Mouse (Mus musculus): ENCODE results near the gene Hspb8.

Hspb8 gene

GRCm38 (mm10) chr5:116422699-116423201, at the start of gene Hspb8:
Hspb8 (minus strand) TSS chr5:116422864.
- DNase-seq (ENCODE audit: low spot score): no peak

DNA sequence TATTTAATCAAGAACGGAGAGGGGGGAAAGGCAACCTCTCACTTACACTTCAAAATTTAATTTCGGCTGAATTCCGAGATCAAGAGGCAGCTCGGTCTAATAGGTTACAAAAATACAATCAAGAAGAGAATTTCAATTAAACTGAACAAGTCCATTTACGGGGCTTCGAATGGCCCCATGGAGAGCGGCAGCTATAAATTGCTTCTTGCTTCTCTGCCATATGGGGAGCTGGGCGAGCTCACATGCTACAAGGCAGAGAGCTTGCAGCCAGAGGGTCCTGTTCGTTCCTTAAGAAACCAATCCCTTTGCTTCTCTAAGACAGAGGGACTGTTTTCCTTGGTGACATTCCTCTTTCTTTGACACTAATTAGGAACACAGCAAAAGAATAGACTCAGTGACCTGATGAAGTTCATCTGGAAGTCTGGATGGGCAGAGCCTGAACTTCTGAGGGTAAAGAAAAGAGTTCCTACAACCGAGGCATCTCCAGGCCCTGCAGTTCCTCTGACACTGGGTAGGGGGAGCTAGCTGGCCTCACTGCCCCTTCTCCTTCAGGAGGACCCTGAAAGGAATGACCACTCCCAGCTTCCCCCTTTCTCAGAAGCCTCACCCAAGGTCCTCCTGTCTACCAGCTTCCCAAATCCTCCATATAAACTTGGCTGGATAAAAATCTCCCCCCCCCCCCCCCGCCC, 38.8 kb upstream of the Hspb8 start:
- DNase-seq (ENCODE audit: low spot score): no peak

DNA sequence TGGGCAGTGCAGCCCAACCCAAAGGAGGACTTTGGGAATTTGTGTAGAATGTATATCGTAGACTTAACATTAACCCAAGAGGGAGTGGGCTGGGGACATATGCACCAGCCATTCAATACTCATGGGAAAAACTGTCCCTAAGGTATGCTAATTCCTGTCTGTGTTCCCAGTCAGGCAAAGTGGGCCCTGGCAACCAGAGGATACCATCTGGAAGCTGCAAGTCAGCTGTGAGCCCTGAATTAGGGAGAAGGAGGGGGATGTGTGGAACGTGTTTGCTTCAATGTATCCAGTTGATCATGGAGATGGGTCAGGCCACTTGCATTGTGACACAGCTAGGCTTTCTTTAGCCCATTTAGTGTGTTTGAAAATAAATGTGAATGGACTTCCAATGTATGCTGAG, 37.3 kb upstream of the Hspb8 start:
- DNase-seq (ENCODE audit: low spot score): no peak

- DNase-seq (ENCODE audit: low spot score): no peak
Measured at GRCm38 (mm10) chr5:116457791-116458190, 35.1 kb upstream of the Hspb8 start.

GRCm38 (mm10) chr5:116456796-116457515, 34.3 kb upstream of the Hspb8 start:
- DNase-seq (ENCODE audit: low spot score): no peak

DNA sequence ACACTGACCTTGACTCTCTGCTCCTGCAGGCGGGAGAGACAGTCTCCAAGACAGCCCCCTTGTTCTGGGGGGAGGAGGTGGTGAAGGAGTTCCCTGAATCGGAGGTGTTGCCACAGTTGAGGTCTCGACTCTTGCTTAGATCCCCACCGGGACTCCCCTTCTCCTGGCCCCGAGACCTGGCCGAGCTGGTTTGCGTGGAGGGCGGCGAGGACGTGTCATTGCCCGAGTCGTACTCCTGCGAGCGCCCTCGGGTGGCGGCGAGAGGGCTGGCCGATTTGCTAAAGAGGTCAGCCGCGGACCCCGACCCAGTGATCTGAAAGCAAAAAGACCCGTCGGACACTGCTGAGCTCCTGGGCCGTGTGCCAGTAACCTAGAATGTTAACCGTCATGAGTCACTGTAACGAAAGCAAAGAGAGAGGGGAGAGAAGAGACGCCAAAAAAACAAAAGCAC, 30.8 kb upstream of the Hspb8 start:
- no peak for DNase-seq (ENCODE audit: low spot score)

GRCm38 (mm10) chr5:116450901-116451300, 28.2 kb upstream of the Hspb8 start:
- DNase-seq (ENCODE audit: low spot score): no peak

DNA sequence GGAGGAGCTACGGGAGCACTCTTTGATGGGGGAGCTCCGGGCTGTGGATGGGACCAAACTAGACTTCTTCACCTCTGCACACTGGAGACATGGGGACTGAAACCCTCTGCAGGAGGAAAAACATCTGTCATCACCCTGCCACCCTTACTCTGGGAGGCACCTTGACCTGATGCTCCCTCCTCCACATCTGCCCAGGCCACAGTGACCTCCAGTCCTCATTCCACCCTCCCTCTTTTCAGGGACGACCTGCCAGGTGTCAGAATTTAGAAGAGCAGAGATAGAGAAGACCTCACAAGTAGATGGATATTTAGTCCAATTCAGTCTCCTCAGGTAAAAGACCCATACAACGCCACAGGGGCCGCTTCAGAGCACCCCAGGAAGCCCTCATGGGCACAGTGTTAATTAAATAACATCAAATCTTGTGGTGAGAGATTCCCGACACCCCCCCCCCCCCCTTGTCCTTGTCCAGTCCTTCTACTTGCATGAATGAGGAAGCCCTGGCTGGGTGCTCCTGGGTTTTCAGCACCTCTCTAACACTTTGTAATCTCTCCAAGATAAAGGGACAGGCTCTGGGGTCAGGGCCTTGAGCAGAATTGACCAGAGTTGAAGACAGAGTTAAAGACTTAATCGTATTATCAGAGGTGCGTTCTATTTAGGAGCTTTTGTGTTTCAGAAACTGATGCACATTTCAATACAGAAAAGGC, 27.0 kb upstream of the Hspb8 start:
- DNase-seq (ENCODE audit: low spot score): no peak

- DNase-seq (ENCODE audit: low spot score): no peak
Measured at GRCm38 (mm10) chr5:116448409-116449191, 25.9 kb upstream of the Hspb8 start.

DNA sequence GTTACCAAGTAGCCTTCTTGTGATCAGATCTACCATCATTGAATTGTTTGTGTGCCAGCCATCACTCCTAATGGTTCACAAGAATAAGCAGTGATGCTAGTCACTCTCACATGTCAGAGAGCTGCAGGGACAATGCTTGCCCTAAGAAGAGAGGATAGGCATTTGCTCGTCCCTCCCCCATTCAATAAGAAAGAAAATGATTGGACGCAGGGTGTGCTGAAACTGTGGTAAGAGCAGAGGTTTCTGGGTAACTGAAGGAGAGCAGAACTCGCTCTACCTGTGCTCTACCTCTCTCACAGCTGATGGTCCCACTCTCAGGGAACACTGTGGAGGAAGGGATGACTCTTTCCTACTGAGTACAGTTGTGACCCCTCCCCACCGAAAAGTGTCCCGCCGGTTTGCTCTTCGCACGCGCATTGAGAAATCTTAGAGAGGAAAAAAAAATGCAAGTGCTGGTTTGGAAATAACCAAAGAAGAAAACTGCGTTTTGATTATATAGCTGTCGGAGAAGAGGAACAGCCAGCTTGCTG, 25.2 kb upstream of the Hspb8 start:
- DNase-seq (ENCODE audit: low spot score): no peak

DNA sequence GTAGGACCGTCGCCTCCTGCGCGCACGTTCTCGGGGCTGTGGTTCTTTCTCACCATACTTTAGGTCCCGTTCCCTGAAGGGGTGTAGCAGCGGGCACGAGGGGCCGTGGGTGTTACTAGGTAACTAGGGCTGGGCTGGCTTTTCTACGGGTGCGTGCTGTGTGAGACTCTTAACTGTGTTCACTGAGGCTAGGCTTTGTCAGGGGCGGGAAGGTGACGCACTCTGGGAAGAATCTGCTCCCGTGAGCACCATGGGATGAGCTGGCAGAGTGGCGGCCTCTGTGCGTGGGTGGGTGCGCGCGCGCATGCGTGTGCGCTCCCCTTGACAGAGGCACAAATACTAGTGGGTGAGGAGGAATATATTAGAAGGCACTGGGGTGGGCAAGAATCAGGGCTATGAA, 23.9 kb upstream of the Hspb8 start:
- DNase-seq (ENCODE audit: low spot score): no peak

DNA sequence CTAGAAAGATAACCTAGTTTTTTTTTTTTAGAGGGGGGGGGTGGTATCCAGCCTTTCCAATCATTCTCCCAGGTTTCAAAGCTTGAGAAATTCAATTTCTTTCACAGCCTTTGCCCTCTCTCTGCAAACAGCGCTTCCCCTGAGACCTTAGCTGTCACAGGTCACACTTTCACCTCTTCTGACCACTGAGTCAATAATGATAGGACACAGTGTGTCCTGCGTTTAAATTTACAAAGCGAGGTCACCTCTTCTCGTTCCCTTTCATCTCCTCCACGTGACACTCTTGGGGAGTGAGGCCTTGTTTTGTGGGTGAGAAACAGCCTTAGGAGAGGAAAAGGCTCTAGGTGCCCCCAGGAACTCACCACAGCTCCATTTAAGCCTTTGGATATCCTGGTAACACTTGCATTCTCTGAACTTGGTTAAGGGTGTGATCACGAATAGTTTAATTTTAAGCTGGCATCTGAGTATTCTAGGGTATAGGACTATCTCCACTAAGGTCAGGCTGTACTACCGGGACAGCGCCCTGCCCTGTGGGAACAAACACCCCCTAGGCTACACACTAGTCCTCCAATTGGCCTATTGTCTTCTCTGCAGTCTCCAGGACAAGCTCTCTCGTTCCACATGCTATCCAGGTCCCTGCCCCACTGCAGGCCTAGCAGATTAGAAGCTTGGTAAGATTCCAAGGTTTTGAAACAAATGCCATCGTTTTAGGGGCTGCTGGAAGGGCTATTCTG, 23.1 kb upstream of the Hspb8 start:
- no peak for DNase-seq (ENCODE audit: low spot score)

DNA sequence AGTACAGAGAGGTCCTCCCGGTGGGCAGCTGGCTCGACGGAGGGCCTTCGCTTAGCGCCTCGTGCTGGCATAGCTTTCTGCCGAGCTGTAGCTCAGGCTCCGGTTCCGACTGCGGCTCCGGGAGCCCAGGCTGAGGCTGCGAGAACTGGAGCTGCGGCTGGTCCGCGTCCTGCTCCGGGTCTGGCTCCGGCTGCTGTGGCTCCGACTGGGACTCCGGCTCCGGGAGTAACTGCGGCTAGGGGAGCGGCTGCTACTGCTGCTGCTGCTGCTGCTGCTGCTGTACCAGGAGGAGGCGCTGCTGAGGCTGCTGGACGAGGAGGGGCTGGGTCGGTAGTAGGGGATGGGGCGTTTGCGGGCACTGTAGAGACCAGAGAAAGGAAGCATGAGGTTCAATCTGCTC, 21.9 kb upstream of the Hspb8 start:
- DNase-seq (ENCODE audit: low spot score): no peak

DNA sequence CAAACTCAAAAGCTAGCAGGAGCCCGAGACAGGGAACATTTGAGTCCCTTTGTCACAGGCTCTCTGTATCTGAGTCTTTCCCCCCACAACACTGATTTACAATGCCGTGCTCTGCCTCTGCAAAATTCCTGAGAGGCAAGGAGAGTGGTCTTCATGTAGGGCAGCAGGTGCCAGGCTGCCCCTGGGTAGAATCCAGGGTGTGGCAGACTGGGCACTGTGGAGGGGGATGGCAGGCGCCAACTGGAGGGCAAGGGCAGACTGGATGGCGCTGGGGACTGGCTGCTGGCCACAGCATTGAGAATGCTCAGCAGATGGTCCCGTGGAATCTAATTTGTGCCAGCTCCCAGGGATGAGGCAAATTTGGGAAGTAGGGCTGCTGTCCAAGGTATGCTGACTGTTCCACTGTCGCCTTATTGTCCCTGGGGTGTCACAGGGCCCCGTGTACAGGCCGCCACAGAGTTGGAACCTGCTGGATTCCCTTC, 20.8 kb upstream of the Hspb8 start:
- no peak for DNase-seq (ENCODE audit: low spot score)

DNA sequence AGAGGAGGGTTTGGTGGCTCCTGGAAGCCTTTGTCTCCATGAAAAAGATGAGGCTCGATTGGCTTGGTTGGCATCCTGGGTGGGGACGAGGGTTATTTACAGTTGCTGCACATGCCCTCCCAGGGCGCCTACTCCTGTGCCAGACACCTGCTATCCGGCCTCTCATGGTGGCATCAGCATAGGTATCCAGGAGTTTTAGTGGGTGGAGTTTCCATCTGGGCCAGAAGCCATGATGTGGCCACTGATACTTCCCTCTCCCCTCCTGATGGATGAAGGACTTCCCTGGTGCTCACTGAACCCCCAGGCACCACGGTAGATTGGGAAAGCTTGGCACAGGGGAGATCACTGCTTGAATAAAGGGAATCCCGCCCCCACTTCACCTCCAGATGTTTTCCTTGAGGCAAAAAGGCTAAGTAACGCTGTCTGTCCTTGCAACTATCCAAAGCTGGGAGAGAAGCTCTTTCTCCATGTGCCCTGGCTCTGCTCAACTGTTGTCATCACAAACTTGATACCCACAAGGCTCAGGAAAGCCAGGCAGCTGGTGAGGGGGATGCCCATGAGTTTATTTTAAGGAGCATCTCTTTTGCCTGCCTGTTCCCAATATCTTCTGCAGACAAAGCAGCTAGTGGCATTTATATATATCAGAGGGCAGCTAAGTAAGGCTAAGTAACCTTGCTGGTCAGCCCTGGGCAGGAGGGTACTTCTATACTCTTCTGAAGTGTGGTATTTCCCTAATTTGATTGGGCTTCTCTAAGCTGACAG, 20.2 kb upstream of the Hspb8 start:
- DNase-seq (ENCODE audit: low spot score): no peak

- no peak for DNase-seq (ENCODE audit: low spot score)
Measured at GRCm38 (mm10) chr5:116440251-116440650, 17.6 kb upstream of the Hspb8 start.

GRCm38 (mm10) chr5:116438328-116438727, 15.7 kb upstream of the Hspb8 start:
- DNase-seq (ENCODE audit: low spot score): no peak

GRCm38 (mm10) chr5:116436117-116436516, 13.5 kb upstream of the Hspb8 start:
- DNase-seq (ENCODE audit: low spot score): no peak

DNA sequence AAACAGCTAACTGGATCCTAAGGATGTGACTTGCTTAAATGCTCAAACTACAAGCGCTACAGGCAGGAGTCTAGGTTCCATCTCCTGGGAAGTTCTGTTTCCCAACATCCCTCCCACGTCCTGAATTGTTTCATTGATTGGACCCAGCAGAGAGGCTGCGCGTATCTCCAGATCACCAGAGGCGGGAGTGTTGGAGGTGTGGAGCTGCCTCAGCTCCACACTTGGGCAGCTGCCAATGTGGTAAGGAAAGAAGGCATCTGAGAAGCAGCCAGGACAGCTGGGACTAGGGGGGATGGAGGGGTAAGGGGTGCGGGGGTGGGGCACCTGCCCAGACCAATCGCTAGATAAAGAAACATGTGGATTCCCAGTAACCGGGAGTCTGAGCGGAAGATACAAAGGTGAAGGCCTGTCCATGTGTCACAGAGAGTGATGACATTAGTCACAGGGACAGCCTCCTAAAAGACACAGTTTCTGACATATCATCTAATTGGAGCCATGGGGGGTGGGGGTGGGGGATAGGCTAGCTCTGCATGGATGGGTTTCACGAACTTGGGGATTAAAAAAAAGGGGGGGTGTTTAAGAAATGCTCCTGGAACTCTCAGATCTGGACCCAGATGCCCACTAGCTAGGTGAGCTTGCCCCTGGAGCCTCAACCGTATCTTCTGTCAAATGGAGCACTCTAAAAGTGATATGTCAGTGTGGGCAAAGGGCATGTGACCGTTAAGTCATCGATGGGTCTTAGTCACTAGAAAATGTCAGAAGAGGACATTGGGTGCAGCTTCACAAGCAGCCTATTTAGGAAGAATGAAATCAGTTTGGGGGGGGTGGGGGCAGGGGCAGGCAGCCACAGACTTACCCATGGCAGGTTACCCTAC, 12.5 kb upstream of the Hspb8 start:
- no peak for DNase-seq (ENCODE audit: low spot score)

All from spleen, adult 12 weeks (tissue).